ENCODE assay signal across 31 mouse cellular contexts in genomic region chr3:132122581-132122980, GRCm38 (mm10). TPM values are rescaled to one million over a fixed set of nuclear protein-coding genes. Genes with fewer than 3 reads are reported as not detected.
A peak's percentile ranks its signal among the peaks of the same experiment; 100 is the strongest.
DNase-seq lines count a peak whose midpoint lies in the region; ATAC-seq and TF ChIP-seq lines count a peak whose summit lies in the region.
"Had no signal": no experiment of that assay in that cellular context is flagged by ENCODE, and none has a peak within 500 bp of the region (broad histone marks: within the 10 kb centered on the region; RNA-seq: fewer than 3 reads in every experiment).

No protein-coding gene starts in this region.

- H3K4me3 ChIP-seq in limb, embryonic 11.5 days (ENCODE audit: low read depth, low read length): no peak overlapping the region
- H3K4me3 ChIP-seq in limb, embryonic 10.5 days: no peak overlapping the region
- no peak overlapping the region for H3K4me3 ChIP-seq in embryonic fibroblast, embryonic 13.5 days (ENCODE audit: insufficient read depth, low read length)
- H3K4me3 ChIP-seq: embryonic facial prominence, embryonic 13.5 days; forebrain, embryonic 10.5 days; heart, adult 2 months; heart, embryonic 10.5 days; heart, embryonic 13.5 days had no signal

- H3K9ac ChIP-seq in limb, embryonic 11.5 days (ENCODE audit: low read length): no peak overlapping the region
- H3K9ac ChIP-seq: embryonic facial prominence, embryonic 13.5 days; forebrain, postnatal 0 days; heart, embryonic 13.5 days; hindbrain, embryonic 14.5 days had no signal

- TF ChIP-seq CTCF in embryonic fibroblast, embryonic 13.5 days (IDR thresholded peaks at IDR 0.05; ENCODE audit: borderline replicate concordance, insufficient read depth, low read length): no peak

- no peak for ATAC-seq in limb, embryonic 11.5 days (ENCODE audit: insufficient number of reproducible peaks, low FRiP score, low TSS enrichment, low read depth)
- ATAC-seq in megakaryocyte, adult 5-6 weeks (ENCODE audit: poor library complexity, severe bottlenecking): no peak
- ATAC-seq: CD4-positive, CD25-positive, alpha-beta regulatory T cell, adult 4 months; forebrain, embryonic 14.5 days; forebrain, postnatal 0 days; hindbrain, postnatal 0 days; inflammation-experienced regulatory T-cells, adult 6 months; intestine, embryonic 16.5 days had no signal

- TF ChIP-seq POLR2A in embryonic fibroblast, embryonic 13.5 days (IDR thresholded peaks at IDR 0.05; ENCODE audit: low read depth, low read length): no peak

- no peak overlapping the region for H3K4me2 ChIP-seq in limb, embryonic 11.5 days (ENCODE audit: low read depth, severe bottlenecking)
- H3K4me2 ChIP-seq: embryonic facial prominence, embryonic 13.5 days; heart, embryonic 13.5 days; hindbrain, embryonic 14.5 days had no signal

- under 1% methylated on average over 4 of the region's 4 CpGs for WGBS in limb, embryonic 11.5 days
- 2% methylated on average over 4 of the region's 4 CpGs for WGBS in limb, embryonic 10.5 days

- H3K36me3 ChIP-seq in limb, embryonic 11.5 days (ENCODE audit: control insufficient read depth, insufficient read depth, low read length): no peaks in the 10 kb centered on the region
- H3K36me3 ChIP-seq in limb, embryonic 10.5 days: no peaks in the 10 kb centered on the region
- H3K36me3 ChIP-seq: embryonic facial prominence, embryonic 13.5 days; forebrain, embryonic 10.5 days; heart, embryonic 10.5 days; heart, embryonic 13.5 days had no signal

- DNase-seq in limb, embryonic 11.5 days (ENCODE audit: low spot score): peak; percentile 50
- no peak for DNase-seq in limb, embryonic 10.5 days (ENCODE audit: low spot score)
- DNase-seq in 3T3-L1 (ENCODE audit: low read depth, low spot score): peak; percentile 4
- peak; percentile 55 for DNase-seq in embryo, embryonic 11 days
- no peak for DNase-seq in right cerebral cortex, adult 18-20 months
- DNase-seq in urinary bladder, postnatal 4 days (ENCODE audit: low spot score in 2 of 2): no peak
- DNase-seq: adrenal gland, adult 8-10 months; adrenal gland, postnatal 25 days; cerebellum, adult 11-12 months; cerebellum, adult 8-10 months; cerebellum, postnatal 10 days; cerebellum, postnatal 36 days; forebrain, postnatal 0 days; gastrocnemius, postnatal 25 days; heart, adult 2 months; heart, postnatal 14 days; heart, postnatal 4 days had no signal

- no peaks in the 10 kb centered on the region for H3K9me3 ChIP-seq in limb, embryonic 11.5 days (ENCODE audit: control insufficient read depth, low read length)
- no peaks in the 10 kb centered on the region for H3K9me3 ChIP-seq in limb, embryonic 10.5 days (replicated peaks)
- H3K9me3 ChIP-seq: embryonic facial prominence, embryonic 13.5 days; forebrain, embryonic 10.5 days; heart, embryonic 10.5 days; heart, embryonic 13.5 days had no signal

- no peak overlapping the region for H3K27ac ChIP-seq in limb, embryonic 11.5 days (replicated peaks; ENCODE audit: low read depth, low read length)
- H3K27ac ChIP-seq in limb, embryonic 10.5 days: no peak overlapping the region
- peak overlapping the region; percentile 18; the same call in 1 of the 2 replicates for H3K27ac ChIP-seq in embryonic fibroblast, embryonic 13.5 days (ENCODE audit: insufficient read depth, low read length)
- H3K27ac ChIP-seq: embryonic facial prominence, embryonic 13.5 days; forebrain, embryonic 10.5 days; heart, adult 2 months; heart, embryonic 10.5 days; heart, embryonic 13.5 days; hindbrain, embryonic 14.5 days; hindbrain, postnatal 0 days had no signal

- no peaks in the 10 kb centered on the region for H3K4me1 ChIP-seq in limb, embryonic 11.5 days (ENCODE audit: control insufficient read depth, insufficient read depth, low read length)
- peaks cover 15% of the 10 kb centered on the region for H3K4me1 ChIP-seq in limb, embryonic 10.5 days
- H3K4me1 ChIP-seq in embryonic fibroblast, embryonic 13.5 days (ENCODE audit: control insufficient read depth, insufficient read depth, low read length): no peaks in the 10 kb centered on the region; the same call in 1 of the 2 replicates
- H3K4me1 ChIP-seq: embryonic facial prominence, embryonic 13.5 days; forebrain, embryonic 10.5 days; heart, embryonic 10.5 days; heart, embryonic 13.5 days had no signal

- H3K27me3 ChIP-seq in limb, embryonic 11.5 days (ENCODE audit: control insufficient read depth, insufficient read depth, low read length): no peaks in the 10 kb centered on the region
- no peaks in the 10 kb centered on the region for H3K27me3 ChIP-seq in limb, embryonic 10.5 days (ENCODE audit: low read depth, poor library complexity, severe bottlenecking)
- H3K27me3 ChIP-seq: embryonic facial prominence, embryonic 13.5 days; heart, embryonic 13.5 days had no signal

RNA-seq across cellular contexts. Expression of gene Dkk2, which starts 37.5 kb away (rescaled TPM):
- polyA plus RNA-seq in limb, embryonic 11.5 days (2014; fragmentation: Nextera tagmentation; extraction: Ambion mirVana): 12.8 and 14.7 TPM in 2 replicates
- polyA plus RNA-seq in limb, embryonic 10.5 days (2016; fragmentation: Nextera tagmentation; extraction: Ambion mirVana): 4.0 and 6.8 TPM in 2 replicates
- polyA plus RNA-seq in embryonic fibroblast, embryonic 13.5 days (2011; ENCODE audit: insufficient read length, low read depth, missing spikeins): 22.1 and 23.2 TPM in 2 replicates
- total RNA-seq in megakaryocyte, adult 5-6 weeks (2015): not detected in 2 replicates
- not detected in 2 replicates for total RNA-seq in megakaryocyte, adult 5-6 weeks (2017)
- total RNA-seq: granulocyte monocyte progenitor cell, adult 5-6 weeks; MEL had no signal

Comparison
In these comparisons a context has a peak if more than half of its experiments do, and no peak if none do; other contexts are left out.
1. DNase-seq: peak in limb, embryonic 11.5 days (single experiment), 3T3-L1 (single experiment) and embryo, embryonic 11 days (single experiment); none in limb, embryonic 10.5 days (single experiment), right cerebral cortex, adult 18-20 months (single experiment) and urinary bladder, postnatal 4 days (0 of 2).